Mouse (Mus musculus): ENCODE results near the gene Armc2. TPM values are rescaled to one million over a fixed set of nuclear protein-coding genes. Genes with fewer than 3 reads are reported as not detected.
"Not testable (repeated sequence)": the region's sequence is repeated elsewhere in the genome, so short reads cannot be mapped to it uniquely, and the experiment has no call there.

The Armc2 gene
- total and polyA plus RNA-seq, 3 experiments = 0.34 to 0.99 (median 0.90) TPM

- no peaks in the 10 kb centered on the region for H3K9me3 ChIP-seq (replicated peaks; ENCODE audit: low read length)
- in situ Hi-C loops (cut with MboI; ENCODE audit: low pct_ligation_motif_present, low pct_unique_long_range_greater_than_20kb, low sequenced_read_pairs) = loop anchor here (10.0 to 25.0 kb wide), 2 partner anchors 118 to 441 kb away; partner anchors contain the start of gene Cd164
- H3K27me3 ChIP-seq (replicated peaks) = no peaks in the 10 kb centered on the region
- H3K4me1 ChIP-seq (ENCODE audit: control insufficient read depth in 1 of 2, insufficient read depth in 2 of 2) = peaks cover 0 to 34% of the 10 kb centered on the region in 2 experiments; a peak in 2 of 4 replicates
- H3K79me2 ChIP-seq (replicated peaks; ENCODE audit: control insufficient read depth, extremely low read depth, insufficient read depth, poor library complexity, severe bottlenecking) = no peaks in the 10 kb centered on the region
- H3K9ac ChIP-seq (ENCODE audit: insufficient read depth, low read depth) = peak overlapping the region; percentile 58
- dilution Hi-C loops (cut with MboI; ENCODE audit: extremely low pct_ligation_motif_present, extremely low pct_unique_long_range_greater_than_20kb, low sequenced_read_pairs) = no loop called here
- peak overlapping the region; percentile 53 to 85 (median 68) for H3K4me3 ChIP-seq (replicated peaks in 1 of 3; ENCODE audit: low read depth in 2 of 3, low read length in 2 of 3, poor library complexity in 1 of 3)
- H3K27ac ChIP-seq (ENCODE audit: insufficient read depth, low read depth) = peak overlapping the region; percentile 4; the same call in 1 of the 2 replicates
- DNase-seq (ENCODE audit: extremely low read depth) = peak; percentile 14
- peaks cover 0 to 7% of the 10 kb centered on the region in 2 experiments for H3K36me3 ChIP-seq (replicated peaks in 1 of 2; ENCODE audit: control insufficient read depth in 1 of 2, insufficient read depth in 1 of 2, low read length in 1 of 2)
- 0 out of 2 replicates have a peak overlapping the region, but pooled peaks have one; percentile 68 for H3K4me2 ChIP-seq (ENCODE audit: insufficient read depth, low read depth, poor library complexity, severe bottlenecking)
- TF ChIP-seq UBTF (IDR thresholded peaks at IDR 0.05; ENCODE audit: low read depth, low read length) (no peak), SMC3 (IDR thresholded peaks at IDR 0.05; ENCODE audit: low read depth, low read length) (no peak), USF2 (conservative IDR thresholded peaks at IDR 0.05; ENCODE audit: low read depth, low read length) (no peak), POLR2A (IDR thresholded peaks at IDR 0.05; ENCODE audit: low read depth, low read length) (no peak), SIN3A (IDR thresholded peaks at IDR 0.05; ENCODE audit: low read length) (no peak), KAT2A (IDR thresholded peaks at IDR 0.05; ENCODE audit: insufficient replicate concordance, low read length) (no peak), ZKSCAN1 (IDR thresholded peaks at IDR 0.05; ENCODE audit: borderline replicate concordance, low read depth, low read length) (no peak), POLR2AphosphoS2 (IDR thresholded peaks at IDR 0.05; ENCODE audit: low read depth, low read length) (no peak), NELFE (IDR thresholded peaks at IDR 0.05; ENCODE audit: low read depth, low read length) (no peak), HCFC1 (IDR thresholded peaks at IDR 0.05; ENCODE audit: low read depth, low read length) (no peak), ZMIZ1 (IDR thresholded peaks at IDR 0.05; ENCODE audit: low read depth, low read length) (no peak), ZNF384 (IDR thresholded peaks at IDR 0.05; ENCODE audit: low read depth, low read length) (no peak), MYC (IDR thresholded peaks at IDR 0.05; ENCODE audit: low read depth, low read length) (no peak)
These were observed 65.3 kb downstream of the Armc2 start for GRCm38 (mm10) chr10:41952850-41953527.

- H3K4me2 ChIP-seq (ENCODE audit: insufficient read depth, low read depth, poor library complexity, severe bottlenecking); dilution Hi-C loops (cut with MboI; ENCODE audit: extremely low pct_ligation_motif_present, extremely low pct_unique_long_range_greater_than_20kb, low sequenced_read_pairs); H3K27me3 ChIP-seq (replicated peaks); H3K79me2 ChIP-seq (replicated peaks; ENCODE audit: control insufficient read depth, extremely low read depth, insufficient read depth, poor library complexity, severe bottlenecking); H3K36me3 ChIP-seq (replicated peaks in 1 of 2; ENCODE audit: control insufficient read depth in 1 of 2, insufficient read depth in 1 of 2, low read length in 1 of 2); H3K9me3 ChIP-seq (replicated peaks; ENCODE audit: low read length): not testable (repeated sequence)
- in situ Hi-C loops (cut with MboI; ENCODE audit: low pct_ligation_motif_present, low pct_unique_long_range_greater_than_20kb, low sequenced_read_pairs) = loop anchor here (10.0 to 25.0 kb wide), 2 partner anchors 118 to 440 kb away; partner anchors contain the start of gene Cd164
- H3K4me1 ChIP-seq (ENCODE audit: control insufficient read depth in 1 of 2, insufficient read depth in 2 of 2) = peaks cover 0 to 30% of the 10 kb centered on the region in 2 experiments; a peak in 2 of 4 replicates
- DNase-seq (ENCODE audit: extremely low read depth) = peak; percentile 55
- H3K27ac ChIP-seq (ENCODE audit: insufficient read depth, low read depth) = peak overlapping the region; percentile 79
- peak overlapping the region; percentile 36 to 40 (median 39) for H3K4me3 ChIP-seq (replicated peaks in 1 of 3; ENCODE audit: low read depth in 2 of 3, low read length in 2 of 3, poor library complexity in 1 of 3)
- peak; percentile 31; the same call in 1 of the 2 replicates for TF ChIP-seq SIN3A (IDR thresholded peaks at IDR 0.05; ENCODE audit: low read length)
- peak; percentile 30; the same call in 1 of the 2 replicates for TF ChIP-seq NELFE (IDR thresholded peaks at IDR 0.05; ENCODE audit: low read depth, low read length)
- TF ChIP-seq POLR2A (IDR thresholded peaks at IDR 0.05; ENCODE audit: low read depth, low read length) = peak; percentile 38; the same call in 1 of the 2 replicates
- peak overlapping the region; percentile 46; the same call in 1 of the 2 replicates for H3K9ac ChIP-seq (ENCODE audit: insufficient read depth, low read depth)
These were observed 65.9 kb downstream of the Armc2 start for GRCm38 (mm10) chr10:41952354-41952753.

All from CH12.LX (cell line).